In genomic region chr8:111543712-111544380, GRCm38 (mm10) we compare ENCODE assay signal across 15 mouse cellular contexts. TPM values are rescaled to one million over a fixed set of nuclear protein-coding genes. Genes with fewer than 3 reads are reported as not detected.
DNase-seq lines count a peak whose midpoint lies in the region; ATAC-seq and TF ChIP-seq lines count a peak whose summit lies in the region.
"Had no signal": no experiment of that assay in that cellular context is flagged by ENCODE, and none has a peak within 500 bp of the region (broad histone marks: within the 10 kb centered on the region; RNA-seq: fewer than 3 reads in every experiment).

No protein-coding gene starts in this region.

- 90% methylated on average over 9 of the region's 9 CpGs for WGBS in intestine, postnatal 0 days
- WGBS in intestine, embryonic 15.5 days: 91% methylated on average over 9 of the region's 9 CpGs

- no peaks in the 10 kb centered on the region for H3K27me3 ChIP-seq in intestine, postnatal 0 days (replicated peaks; ENCODE audit: control insufficient read depth, insufficient read depth, low read length)
- H3K27me3 ChIP-seq in intestine, embryonic 15.5 days (replicated peaks): no peaks in the 10 kb centered on the region
- no peaks in the 10 kb centered on the region for H3K27me3 ChIP-seq in ES-Bruce4 (ENCODE audit: control insufficient read depth, insufficient read depth, low read length, poor library complexity, severe bottlenecking)
- H3K27me3 ChIP-seq: liver, embryonic 15.5 days had no signal

- H3K4me2 ChIP-seq in intestine, postnatal 0 days (replicated peaks; ENCODE audit: low read depth): no peak overlapping the region
- no peak overlapping the region for H3K4me2 ChIP-seq in intestine, embryonic 15.5 days (replicated peaks)
- H3K4me2 ChIP-seq: liver, embryonic 15.5 days had no signal

- H3K4me1 ChIP-seq in intestine, postnatal 0 days (replicated peaks; ENCODE audit: control insufficient read depth, insufficient read depth, low read length): peaks cover 3% of the 10 kb centered on the region; the same call in 1 of the 2 replicates
- H3K4me1 ChIP-seq in intestine, embryonic 15.5 days (replicated peaks): peaks cover 11% of the 10 kb centered on the region
- peaks cover 18% of the 10 kb centered on the region for H3K4me1 ChIP-seq in ES-Bruce4 (ENCODE audit: control insufficient read depth, insufficient read depth, low read length)

- H3K27ac ChIP-seq in intestine, postnatal 0 days (ENCODE audit: low read depth, low read length): no peak overlapping the region
- H3K27ac ChIP-seq in intestine, embryonic 15.5 days: no peak overlapping the region
- H3K27ac ChIP-seq in ES-Bruce4 (ENCODE audit: insufficient read depth, low read length): peak overlapping the region; percentile 55
- H3K27ac ChIP-seq: liver, embryonic 15.5 days had no signal

- peak; percentile 21 for TF ChIP-seq CTCF in intestine, postnatal 0 days (IDR thresholded peaks at IDR 0.05; ENCODE audit: low read depth)
- no peak for TF ChIP-seq CTCF in ES-Bruce4 (IDR thresholded peaks at IDR 0.05; ENCODE audit: low read depth, low read length)

- no peaks in the 10 kb centered on the region for H3K36me3 ChIP-seq in intestine, postnatal 0 days (ENCODE audit: control insufficient read depth, insufficient read depth)
- H3K36me3 ChIP-seq in intestine, embryonic 15.5 days: no peaks in the 10 kb centered on the region
- H3K36me3 ChIP-seq in ES-Bruce4 (ENCODE audit: control insufficient read depth, insufficient read depth, low read length, poor library complexity, severe bottlenecking): 0 out of 2 replicates have a peak, but pooled peaks cover 5% of the 10 kb centered on the region
- H3K36me3 ChIP-seq: liver, embryonic 15.5 days had no signal

- no peak for TF ChIP-seq POLR2A in ES-Bruce4 (IDR thresholded peaks at IDR 0.05; ENCODE audit: insufficient read depth, low read length)

- no peak overlapping the region for H3K9ac ChIP-seq in intestine, postnatal 0 days (ENCODE audit: low read depth, low read length)
- no peak overlapping the region for H3K9ac ChIP-seq in intestine, embryonic 15.5 days
- H3K9ac ChIP-seq in ES-Bruce4 (ENCODE audit: low read depth, poor library complexity, severe bottlenecking): no peak overlapping the region
- H3K9ac ChIP-seq: liver, embryonic 15.5 days had no signal

- H3K9me3 ChIP-seq in intestine, postnatal 0 days (ENCODE audit: control insufficient read depth): no peaks in the 10 kb centered on the region
- H3K9me3 ChIP-seq in intestine, embryonic 15.5 days: no peaks in the 10 kb centered on the region
- no peaks in the 10 kb centered on the region for H3K9me3 ChIP-seq in ES-Bruce4 (replicated peaks; ENCODE audit: control insufficient read depth, insufficient read depth, low read length, poor library complexity, severe bottlenecking)
- H3K9me3 ChIP-seq: liver, embryonic 15.5 days had no signal

- DNase-seq in heart, adult 8-10 months (ENCODE audit: low spot score): peak; percentile 31
- peak; percentile 41 for DNase-seq in heart, postnatal 4 days
- no peak for DNase-seq in adrenal gland, postnatal 25 days
- no peak for DNase-seq in cerebellum, adult 11-12 months
- no peak for DNase-seq in cerebellum, postnatal 25 days
- DNase-seq: cerebellum, adult 8-10 months; kidney, adult 8-10 months; right cerebral cortex, postnatal 25 days; thymus, adult 18-20 months had no signal

- H3K4me3 ChIP-seq in intestine, postnatal 0 days (ENCODE audit: low read depth, low read length): no peak overlapping the region
- no peak overlapping the region for H3K4me3 ChIP-seq in intestine, embryonic 15.5 days (replicated peaks)
- H3K4me3 ChIP-seq in ES-Bruce4 (ENCODE audit: low read depth, low read length): no peak overlapping the region
- H3K4me3 ChIP-seq: liver, embryonic 15.5 days had no signal

- ATAC-seq in intestine, postnatal 0 days: no peak
- no peak for ATAC-seq in intestine, embryonic 15.5 days
- ATAC-seq: activated CD4-positive, CD25-positive, alpha-beta regulatory T cell, adult 4 months; hindbrain, embryonic 16.5 days had no signal

- no peak for TF ChIP-seq EP300 in ES-Bruce4 (IDR thresholded peaks at IDR 0.05; ENCODE audit: insufficient read depth, low read depth, low read length)

RNA-seq across cellular contexts. Expression of gene Znrf1, which starts 7.9 kb away (rescaled TPM):
- 11.7 and 13.3 TPM in 2 replicates for polyA plus RNA-seq in intestine, postnatal 0 days (2015; fragmentation: Nextera tagmentation; extraction: Ambion mirVana)
- polyA plus RNA-seq in intestine, embryonic 15.5 days (2015; fragmentation: Nextera tagmentation; extraction: Ambion mirVana): 24.6 and 26.0 TPM in 2 replicates
- 37.7 and 38.5 TPM in 2 replicates for polyA plus RNA-seq in ES-Bruce4 (2011; ENCODE audit: insufficient read depth, insufficient read length, low read depth, missing spikeins)
- total RNA-seq in heart, adult 8-10 months (2022): 10 to 100 TPM; 52.7 to 71.3 (median 59.2) TPM
- 10 to 100 TPM; 60.1 to 60.5 TPM for total RNA-seq in heart, postnatal 4 days (2021)
- 46.1 and 61.9 TPM in 2 replicates for total RNA-seq in adrenal gland, postnatal 25 days (2021)

RNA-seq across cellular contexts. Expression of gene Wdr59, which starts 22.0 kb away (rescaled TPM):
- polyA plus RNA-seq in intestine, postnatal 0 days (2015; fragmentation: Nextera tagmentation; extraction: Ambion mirVana): 1.3 and 1.4 TPM in 2 replicates
- polyA plus RNA-seq in intestine, embryonic 15.5 days (2015; fragmentation: Nextera tagmentation; extraction: Ambion mirVana): 4.1 and 4.5 TPM in 2 replicates
- polyA plus RNA-seq in ES-Bruce4 (2011; ENCODE audit: insufficient read depth, insufficient read length, low read depth, missing spikeins): 16.8 and 17.2 TPM in 2 replicates
- 1 to 10 TPM; 6.5 to 7.4 (median 7.0) TPM for total RNA-seq in heart, adult 8-10 months (2022)
- 1 to 10 TPM; 8.5 to 9.0 TPM for total RNA-seq in heart, postnatal 4 days (2021)
- total RNA-seq in adrenal gland, postnatal 25 days (2021): 12.9 and 15.0 TPM in 2 replicates

Comparison
In these comparisons a context has a peak if more than half of its experiments do, and no peak if none do; other contexts are left out.
1. DNase-seq: peak in heart, adult 8-10 months (single experiment) and heart, postnatal 4 days (single experiment); none in adrenal gland, postnatal 25 days (single experiment), cerebellum, adult 11-12 months (single experiment) and cerebellum, postnatal 25 days (0 of 2).